Mouse (Mus musculus): ENCODE measurements around the gene H2-T23.

The H2-T23 gene

DNA sequence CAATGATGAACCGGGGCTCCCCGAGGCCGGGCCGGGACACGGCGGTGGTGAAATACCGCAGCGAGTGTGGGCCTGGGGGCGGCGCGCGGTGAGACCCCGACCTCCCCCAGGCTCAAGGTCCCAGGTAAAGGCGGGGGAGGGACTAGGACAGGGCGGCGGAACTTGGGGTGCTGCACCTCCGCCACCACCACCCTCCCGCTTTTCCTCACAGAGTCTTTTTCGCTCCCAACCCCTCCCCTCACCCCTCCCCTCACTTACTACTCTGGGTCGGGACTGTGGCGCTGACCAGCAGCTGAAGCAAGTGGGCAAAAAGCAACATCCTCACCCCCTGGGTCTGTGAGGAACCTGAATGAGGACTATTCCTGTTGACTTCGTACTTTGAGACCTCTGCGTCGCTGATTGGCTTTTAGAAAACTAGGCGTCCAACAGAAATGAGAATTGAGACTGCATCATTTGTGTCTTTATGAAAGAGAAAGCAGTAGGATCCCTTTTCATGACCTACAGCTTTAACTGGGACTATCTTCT lies at the start of gene H2-T23:
TSS of gene H2-T23 (minus strand) at position 505 of the 525 bp plus-strand sequence.
- 1% methylated on average over 25 of the region's 25 CpGs for WGBS

DNA sequence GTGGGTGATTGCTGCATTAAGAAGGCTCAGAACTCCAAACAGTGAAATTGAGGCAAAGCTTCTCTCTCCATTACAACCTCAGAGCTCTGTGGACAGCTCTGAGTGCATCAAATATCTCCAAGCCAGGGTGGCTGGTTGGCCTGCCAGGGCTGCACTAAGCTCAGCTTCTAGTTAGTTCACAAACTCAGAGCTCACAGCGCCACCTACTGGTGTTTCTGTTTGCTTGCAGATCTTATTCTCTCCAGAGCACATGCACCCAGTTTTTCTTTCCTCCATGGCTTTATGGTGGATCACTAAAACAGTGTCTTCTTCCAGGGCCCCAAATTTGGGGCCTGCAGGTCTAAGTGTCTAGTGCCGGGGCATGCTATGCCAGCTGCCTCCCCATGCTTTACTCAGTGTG lies 28.2 kb upstream of the H2-T23 start:
- WGBS, result 23% methylated on average over 2 of the region's 2 CpGs

DNA sequence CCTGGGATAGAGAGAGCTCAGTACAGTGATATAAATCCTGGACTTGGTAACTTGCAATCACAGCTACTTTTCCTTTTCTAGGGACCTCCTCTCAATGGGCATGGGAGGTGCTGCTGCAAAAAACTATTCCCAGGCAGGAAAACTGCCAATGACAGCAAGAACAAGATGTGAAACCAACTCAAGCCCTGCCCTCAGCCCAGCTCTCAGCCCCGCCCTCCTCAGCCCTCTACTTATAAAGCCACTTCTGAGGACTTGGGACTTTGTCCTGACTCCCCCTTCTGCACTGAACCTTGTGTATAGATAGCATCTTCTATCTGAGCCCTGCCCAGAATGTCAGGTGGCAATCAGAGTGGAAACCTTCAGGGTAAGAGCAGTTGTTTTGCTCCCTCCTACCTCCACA lies 25.7 kb upstream of the H2-T23 start, which contains the start of gene Gm11127:
TSS of gene Gm11127 (minus strand) at position 10 of the 400 bp plus-strand sequence.
- WGBS, result 80% methylated on average over 1 of the region's 1 CpGs

DNA sequence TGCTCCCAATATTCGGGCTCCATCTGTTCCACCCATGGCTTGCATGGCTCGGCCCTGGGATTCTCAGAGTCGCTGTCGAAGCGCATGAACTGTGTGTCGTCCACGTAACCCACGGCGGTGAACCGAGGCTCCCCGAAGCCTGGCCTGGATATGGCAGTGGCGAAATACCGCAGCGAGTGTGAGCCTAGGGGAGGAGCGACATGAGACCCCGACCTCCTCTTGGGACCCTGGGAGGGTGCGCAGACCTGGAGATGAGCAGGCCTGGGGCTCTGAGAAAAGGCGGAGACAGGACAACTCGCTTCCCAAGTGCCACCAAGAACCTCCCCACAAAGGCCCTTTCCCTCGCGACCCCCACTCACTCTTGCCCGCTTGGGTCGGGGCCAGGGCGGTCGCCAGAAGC lies 25.3 kb upstream of the H2-T23 start:
- WGBS, result 92% methylated on average over 25 of the region's 25 CpGs

DNA sequence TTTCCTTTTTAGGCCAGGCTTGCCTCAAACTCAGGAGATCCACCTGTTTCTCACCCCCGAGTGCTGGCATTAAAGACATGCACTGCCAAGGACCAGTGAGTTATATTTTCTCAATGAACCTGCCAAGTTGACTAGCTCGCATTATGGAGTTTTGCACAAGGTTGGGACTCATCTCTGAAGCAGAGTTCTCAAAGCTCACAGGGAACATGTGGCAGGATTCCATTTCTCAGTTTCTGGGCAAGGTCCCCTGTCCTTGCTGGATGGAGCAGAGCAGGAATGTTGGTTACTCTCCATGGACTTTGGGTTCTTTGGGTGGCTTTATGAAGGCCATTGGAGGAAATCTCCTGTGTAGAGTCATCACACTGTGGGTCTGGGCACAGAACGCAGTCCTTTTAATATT lies 10.6 kb upstream of the H2-T23 start:
- 89% methylated on average over 3 of the region's 3 CpGs for WGBS

DNA sequence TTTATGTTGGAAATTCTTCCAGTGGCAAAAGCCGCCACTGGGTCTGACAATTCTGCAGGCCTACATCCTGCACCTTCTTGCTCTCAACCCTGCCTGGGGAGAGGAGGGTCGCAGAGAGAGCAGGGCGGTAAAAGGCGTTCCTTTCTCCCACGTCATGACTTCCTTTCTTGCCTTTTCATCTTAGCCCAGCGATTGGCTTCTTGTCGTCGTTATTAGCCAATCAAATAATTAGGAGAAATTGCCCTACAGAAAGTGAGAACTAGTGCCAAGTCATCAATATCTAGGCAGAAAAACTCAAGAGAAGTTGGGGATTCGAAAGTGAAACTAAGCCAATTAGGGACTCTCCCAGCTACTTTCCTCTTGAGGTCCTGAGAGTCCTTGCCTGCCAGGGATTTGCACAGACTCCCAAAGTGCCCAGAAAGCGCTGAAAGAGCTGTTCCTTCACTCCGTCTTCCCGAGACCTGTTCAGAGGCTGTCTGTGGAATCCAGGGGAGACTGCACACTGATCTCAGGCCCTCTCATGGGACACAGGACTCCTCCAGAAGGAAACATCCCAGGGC lies 10.0 kb upstream of the H2-T23 start, which contains the start of the genes H2-T22 and Gm6034:
TSS of gene H2-T22 (minus strand) at position 138 of the 560 bp plus-strand sequence.
TSS of gene Gm6034 (plus strand) at position 352 of the 560 bp plus-strand sequence.
- WGBS, result 9% methylated on average over 12 of the region's 12 CpGs

DNA sequence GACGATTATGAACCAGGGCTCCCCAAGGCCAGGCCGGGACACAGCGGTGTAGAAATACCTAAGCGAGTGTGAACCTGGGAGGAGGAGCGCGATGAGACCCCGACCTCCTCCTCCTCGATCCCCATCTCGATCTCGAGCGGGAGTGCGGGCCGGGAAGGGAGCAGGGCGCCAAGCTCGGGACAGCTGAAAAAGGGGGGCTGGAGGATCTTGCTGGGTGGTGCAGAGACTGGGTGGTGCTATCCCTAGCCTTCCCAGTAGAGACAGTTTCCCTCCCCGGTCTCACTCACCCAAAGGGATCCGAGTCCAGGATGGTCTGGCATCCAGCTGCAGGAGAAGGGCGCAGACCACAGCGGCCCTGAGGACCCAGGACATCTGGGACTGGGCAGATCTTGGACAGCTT lies 9.4 kb upstream of the H2-T23 start:
- WGBS, result 6% methylated on average over 19 of the region's 19 CpGs

DNA sequence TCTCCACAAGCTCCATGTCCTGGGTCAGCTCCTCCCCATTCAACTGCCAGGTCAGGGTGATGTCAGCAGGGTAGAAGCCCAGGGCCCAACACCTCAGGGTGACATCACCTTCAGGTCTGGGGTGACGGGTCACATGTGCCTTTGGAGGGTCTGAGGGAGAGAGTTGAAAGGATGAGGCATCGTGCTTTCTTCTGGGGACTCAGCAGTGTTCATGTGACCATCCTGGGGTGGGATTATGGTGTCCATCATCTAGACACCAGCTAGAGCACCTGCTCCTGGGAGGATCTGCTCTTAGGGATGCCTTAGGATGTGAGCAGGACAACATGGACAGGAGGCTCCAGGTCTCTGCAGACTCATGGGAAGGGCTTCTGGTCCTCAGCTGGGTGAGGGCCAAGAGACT lies 7.9 kb upstream of the H2-T23 start:
- 98% methylated on average over 2 of the region's 2 CpGs for WGBS

DNA sequence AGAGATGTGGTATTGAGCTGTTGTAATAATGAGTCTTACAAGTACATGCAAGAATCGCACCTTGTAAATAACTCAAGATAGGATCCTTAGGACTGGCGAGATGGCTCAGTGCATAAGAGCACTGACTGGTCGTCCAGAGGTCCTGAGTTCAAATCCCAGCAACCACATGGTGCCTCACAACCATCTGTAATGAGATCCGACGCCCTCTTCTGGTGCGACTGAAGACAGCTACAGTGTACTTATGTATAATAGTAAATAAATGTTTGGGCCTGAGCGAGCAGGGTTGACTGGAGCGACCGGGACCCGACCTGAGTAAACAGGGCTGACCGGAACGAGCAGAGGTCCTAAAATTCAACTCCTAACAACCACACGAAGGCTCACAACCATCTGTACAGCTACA lies 3.5 kb upstream of the H2-T23 start:
- 91% methylated on average over 13 of the region's 13 CpGs for WGBS

DNA sequence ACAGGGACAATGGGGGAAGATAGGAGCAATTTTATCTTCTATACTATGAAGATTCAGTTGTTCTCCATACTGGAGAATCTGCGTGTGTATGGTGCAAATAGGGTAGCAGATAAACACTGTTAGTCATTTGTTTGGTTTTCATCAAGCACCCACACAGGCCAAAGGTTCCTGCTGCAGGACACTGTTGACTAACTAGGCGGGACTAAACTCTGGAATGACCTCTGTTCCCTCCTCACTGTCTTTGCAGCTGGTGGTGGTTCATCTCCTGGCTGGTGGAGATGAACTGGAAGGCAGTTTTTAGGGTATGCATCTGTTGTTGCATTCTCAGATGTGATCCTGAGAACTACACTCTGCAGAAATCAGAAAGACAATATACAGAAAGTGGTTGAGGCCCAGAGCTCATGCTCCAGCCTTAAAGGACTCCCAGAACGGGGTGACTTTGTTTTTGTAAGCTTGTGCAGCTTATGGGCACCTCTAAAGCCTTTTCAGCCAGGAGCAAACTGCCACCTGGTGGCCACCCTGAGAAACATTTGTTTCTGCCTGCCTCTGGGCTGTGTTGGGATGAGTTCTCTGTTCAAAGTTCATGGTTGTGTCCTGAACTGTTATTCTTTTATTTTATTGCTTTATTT lies 2.5 kb upstream of the H2-T23 start:
- 50% methylated on average over 3 of the region's 3 CpGs for WGBS

DNA sequence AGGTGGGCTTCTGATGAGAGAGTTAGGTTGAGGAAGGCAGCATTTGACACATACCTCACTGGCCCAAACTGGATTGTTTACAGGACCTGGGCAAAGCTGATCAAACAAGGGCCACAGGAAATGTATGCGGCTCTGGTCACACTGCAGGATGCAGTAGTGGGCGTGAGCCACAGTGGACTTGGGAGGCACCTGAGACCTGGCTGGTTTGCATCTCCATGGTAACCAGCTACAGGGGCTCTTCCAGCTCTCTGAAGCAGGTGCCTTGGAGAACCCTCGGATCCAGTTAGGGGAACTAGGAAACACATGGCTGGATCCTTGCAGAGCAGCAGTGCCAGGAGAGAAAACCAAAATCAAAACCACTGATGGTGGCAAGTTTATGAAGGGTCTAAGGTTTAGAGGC lies 1.9 kb upstream of the H2-T23 start:
- WGBS, result 75% methylated on average over 3 of the region's 3 CpGs

DNA sequence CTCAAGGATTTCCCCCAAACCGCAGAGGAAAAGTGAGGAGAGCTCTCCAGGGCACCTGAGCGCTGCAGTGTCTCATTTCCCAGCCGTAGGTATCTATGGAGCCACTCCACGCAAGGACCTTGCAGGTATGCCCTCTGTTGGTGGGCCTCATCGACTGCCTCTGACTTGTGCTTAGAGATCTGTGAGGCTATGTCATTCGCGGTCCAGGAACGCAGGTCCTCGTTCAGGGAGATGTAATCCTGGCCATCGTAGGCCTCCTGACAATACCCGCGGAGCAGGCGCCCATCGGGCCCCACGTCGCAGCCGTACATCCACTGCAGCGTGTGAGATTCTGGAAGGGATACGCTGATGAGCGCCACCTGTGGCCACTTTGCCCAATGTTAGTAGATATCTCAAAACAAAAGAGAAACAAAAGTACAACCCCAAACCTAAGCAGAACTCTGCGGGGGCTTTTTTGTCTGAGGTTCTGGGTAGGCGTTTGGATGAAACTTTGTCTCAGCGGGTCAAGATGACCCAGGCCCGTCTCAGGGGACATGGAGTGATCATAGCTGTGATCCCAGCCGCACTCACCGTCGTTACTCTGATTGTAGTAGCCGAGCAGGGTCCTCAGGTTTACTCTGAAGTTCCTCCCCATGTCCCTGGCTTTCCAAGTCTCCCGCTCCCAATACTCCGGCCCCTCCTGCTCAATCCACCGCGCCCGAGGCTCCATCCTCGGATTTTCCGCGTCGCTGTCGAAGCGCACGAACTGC lies 898 bp downstream of the H2-T23 start:
- WGBS, result 2% methylated on average over 40 of the region's 40 CpGs

DNA sequence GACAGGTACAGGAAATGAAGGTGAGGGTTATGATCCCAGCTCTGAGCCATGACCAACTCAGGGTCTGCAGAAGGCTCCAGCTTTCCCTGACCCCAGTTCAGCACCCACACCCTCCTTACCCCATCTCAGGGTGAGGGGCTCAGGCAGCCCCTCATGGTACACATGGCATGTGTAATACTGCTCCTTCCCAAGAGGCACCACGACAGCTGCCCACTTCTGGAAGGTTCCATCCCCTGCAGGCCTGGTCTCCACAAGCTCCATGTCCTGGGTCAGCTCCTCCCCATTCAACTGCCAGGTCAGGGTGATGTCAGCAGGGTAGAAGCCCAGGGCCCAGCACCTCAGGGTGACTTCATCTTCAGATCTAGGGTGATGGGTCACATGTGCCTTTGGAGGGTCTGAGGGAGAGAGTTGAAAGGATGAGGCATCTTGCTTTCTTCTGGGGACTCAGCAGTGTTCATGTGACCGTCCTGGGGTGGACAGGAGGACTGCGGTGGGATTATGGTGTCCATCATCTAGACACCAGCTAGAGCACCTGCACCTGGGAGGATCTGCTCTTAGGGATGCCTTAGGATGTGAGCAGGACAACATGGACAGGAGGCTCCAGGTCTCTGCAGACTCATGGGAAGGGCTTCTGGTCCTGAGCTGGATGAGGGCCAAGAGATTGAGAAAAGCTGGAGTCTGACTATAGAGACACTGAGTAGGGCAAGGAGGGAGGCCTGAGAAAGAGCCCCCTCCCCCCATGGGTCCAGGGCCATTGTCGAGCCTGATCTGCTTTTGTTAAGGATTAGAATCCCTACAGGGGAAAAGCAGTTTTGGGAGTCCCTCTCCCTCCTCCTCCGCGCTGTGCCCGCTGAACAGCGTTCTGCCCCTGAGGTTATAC lies 1.7 kb downstream of the H2-T23 start:
- 44% methylated on average over 8 of the region's 8 CpGs for WGBS

DNA sequence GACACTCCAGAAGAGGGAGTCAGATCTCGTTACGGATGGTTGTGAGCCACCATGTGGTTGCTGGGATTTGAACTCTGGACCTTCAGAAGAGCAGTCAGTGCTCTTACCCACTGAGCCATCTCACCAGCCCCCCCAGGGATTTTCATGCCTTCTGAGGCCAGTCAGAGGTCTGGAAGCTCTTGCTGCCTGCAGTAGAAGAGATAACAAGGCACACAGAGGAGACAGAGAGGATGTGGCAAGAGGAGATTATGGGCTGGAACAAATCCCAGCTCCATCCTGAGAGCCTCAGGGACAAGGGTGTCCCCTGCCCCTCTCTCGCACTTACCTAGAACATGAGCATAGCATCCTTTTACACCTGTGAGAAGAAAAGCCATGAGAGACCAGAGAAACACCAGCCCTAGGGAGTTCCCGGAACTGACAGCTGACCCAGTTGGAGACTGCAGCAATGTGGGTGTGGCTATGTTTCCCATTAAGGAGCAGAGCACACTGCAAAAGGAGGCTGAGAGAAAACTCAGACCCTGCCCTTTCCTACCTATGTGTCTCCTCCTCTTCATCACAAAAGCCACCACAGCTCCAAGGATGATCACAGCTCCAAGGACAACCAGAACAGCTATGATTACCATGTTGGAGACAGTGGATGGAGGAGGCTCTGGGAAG lies 2.5 kb downstream of the H2-T23 start:
- WGBS, result 81% methylated on average over 4 of the region's 4 CpGs

DNA sequence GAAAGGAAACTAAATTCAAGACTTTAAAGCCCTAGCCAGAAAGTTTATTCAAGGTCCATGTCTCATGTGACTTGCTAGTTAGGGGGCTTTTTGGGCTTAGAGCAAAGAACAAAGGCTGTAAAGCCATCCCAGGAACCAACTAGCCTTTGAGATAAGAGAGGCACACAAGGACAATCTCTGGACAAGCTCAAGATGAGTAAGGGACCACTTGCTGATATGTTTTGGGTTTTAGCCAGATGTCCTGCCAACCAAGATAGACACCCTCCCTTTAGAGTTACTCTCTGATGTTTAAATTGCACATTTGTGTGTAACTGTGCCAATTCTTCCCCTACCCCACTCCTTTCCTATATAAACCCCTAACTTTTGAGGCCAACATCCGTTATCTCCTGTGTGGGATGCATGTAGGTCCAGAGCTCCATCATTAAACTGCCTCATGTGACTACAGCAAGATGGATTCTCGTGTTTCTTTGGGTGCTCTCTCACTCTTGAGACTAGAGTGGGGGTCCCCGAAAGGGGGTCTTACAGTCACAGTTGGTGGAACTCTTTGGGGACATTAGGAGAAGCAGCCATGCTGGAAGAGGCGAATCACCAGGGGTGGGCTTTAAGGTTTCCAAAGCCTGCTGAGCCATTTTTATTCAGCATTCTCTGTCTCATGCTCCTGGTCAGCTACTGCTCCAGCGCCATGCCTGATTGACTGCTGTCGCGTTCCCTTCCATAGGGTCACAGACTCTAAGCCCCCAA lies 3.6 kb downstream of the H2-T23 start:
- 93% methylated on average over 7 of the region's 7 CpGs for WGBS

DNA sequence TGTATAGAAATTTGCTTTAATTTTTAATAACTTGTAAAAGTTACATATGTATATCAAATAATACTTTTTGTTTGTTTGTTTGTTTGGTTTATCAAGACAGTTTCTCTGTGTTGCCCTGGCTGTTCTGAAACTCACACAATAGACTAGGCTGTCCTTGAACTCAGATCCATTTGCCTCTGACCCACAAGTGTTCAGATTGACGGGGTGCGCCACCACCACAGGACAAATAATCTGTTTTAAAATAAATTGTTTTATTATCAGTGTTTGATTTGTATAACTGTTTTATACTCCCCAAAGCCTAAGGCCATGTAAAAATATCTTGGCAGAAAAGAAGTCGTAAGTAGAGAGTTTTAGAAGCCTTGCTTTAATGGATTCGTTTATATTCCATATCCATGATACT lies 5.0 kb downstream of the H2-T23 start:
- 95% methylated on average over 4 of the region's 4 CpGs for WGBS

DNA sequence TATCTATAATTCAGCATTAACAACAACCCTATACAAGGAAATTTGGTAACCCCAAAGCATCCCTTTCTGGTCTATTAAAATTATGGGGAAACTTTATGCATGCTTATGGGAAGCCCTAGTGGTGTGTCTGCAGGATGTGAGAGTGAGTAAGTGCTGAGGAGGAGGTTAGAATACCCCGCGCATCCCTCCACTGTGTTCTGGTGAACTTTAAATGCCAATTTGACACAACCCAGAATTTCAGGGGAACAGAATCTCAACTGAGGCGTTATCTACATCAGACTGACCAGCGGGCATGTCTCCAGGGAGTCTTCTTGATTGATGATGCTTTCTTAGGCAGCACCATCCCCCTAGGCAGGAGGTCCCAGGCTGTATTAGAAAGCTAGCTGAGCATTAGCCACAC lies 6.8 kb downstream of the H2-T23 start:
- WGBS, result 68% methylated on average over 4 of the region's 4 CpGs

DNA sequence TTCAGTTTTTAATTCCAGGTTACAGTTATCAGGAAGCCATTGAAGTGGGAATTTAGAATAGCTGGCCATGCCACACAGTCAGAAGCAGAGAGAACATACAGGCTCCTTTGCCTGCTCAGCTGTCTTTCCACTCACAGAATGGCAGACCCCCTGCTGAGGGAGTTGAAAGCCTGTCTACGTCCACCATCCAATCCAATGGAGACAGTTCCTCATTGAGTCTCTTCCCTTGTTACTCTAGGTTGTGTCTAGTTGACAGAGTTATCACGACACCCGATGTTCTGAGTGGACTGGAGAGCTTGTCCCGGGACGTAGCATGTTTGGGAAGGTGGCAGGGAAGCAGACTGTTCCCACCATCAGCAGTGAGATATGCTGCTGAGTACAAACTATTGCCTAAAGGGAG lies 7.5 kb downstream of the H2-T23 start:
- WGBS, result 78% methylated on average over 5 of the region's 5 CpGs

DNA sequence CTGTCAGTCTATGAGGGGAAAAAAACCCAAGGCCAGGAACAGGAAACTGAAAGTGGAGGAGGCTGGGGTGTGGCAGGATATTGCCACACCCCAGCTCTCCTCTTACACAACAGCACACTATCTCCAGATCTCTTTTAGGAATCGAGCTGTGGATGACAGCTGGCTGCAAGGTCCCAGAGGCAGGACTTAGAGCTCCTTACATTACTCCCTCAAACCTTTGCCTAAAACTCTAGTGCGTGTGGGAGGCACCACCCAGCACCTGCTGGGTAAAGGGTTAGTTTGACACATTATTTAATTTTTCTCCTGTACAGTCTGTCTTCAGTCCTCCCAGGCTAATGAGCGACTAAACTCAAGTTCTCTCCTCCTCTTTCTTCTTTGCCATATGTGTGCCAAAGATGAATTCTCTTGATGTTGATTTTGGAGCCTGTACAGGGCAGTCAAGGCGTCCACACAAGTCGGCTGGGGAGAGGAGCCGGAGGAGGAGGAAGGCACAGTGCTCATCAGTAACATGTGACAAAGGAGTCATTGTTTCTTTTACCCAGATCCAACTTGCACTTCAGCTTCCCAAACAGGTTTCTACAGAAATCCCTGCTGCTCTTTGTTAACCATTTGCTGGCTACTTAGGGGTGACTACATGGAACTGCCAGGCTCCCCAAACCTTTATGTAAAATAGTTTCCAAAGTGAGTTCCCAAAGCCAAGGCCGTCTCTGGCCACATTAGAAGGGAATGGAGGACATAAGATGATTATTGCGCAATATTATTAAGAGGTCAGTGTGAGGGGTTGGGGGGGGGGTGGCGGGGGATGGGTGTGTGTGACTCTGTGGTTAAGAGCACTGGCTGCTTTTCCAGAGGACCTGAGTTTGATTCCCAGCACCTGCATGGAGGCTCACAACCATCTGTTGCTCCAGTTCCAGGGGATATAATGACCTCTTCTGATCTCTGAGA lies 8.7 kb downstream of the H2-T23 start:
- WGBS, result 41% methylated on average over 9 of the region's 9 CpGs

All from cerebral cortex, adult 2 months (tissue).